Mouse (Mus musculus) heart, embryonic 14.5 days (tissue): Measurements from ENCODE around the gene Phldb2. TPM values are rescaled to one million over a fixed set of nuclear protein-coding genes. Genes with fewer than 3 reads are reported as not detected.

ENCODE experiments used
- ATAC-seq: fragments of 200-750 bp; cut with Nextera tagmentation; 2 replicates; pipeline ENCODE4 v1.8.0; 2017; ENCODE audit warnings: low read depth, moderate TSS enrichment; ENCODE audit not compliant: insufficient number of reproducible peaks, insufficient read depth, low FRiP score
- H3K27ac ChIP-seq, 2 experiments: fragments of 200-500 bp in 1 of 2; fragments of 300-500 bp in 1 of 2; sonication (generic) in 1 of 2; replicated peaks in 1 of 2; 2 replicates each; pipeline ENCODE4 v1.5.1; 2012 to 2014; ENCODE audit warnings: low read depth in 2 of 2, low read length in 2 of 2, control low read depth in 1 of 2, mild to moderate bottlenecking in 1 of 2, mixed read lengths in 1 of 2; ENCODE audit not compliant: control insufficient read depth in 1 of 2, insufficient read depth in 1 of 2
- H3K27me3 ChIP-seq: fragments of 300-500 bp; sonication (generic); 2 replicates; pipeline ENCODE4 v1.6.1; 2014; ENCODE audit warnings: mild to moderate bottlenecking, low read length, control low read depth; ENCODE audit not compliant: control insufficient read depth, insufficient read depth
- H3K36me3 ChIP-seq: fragments of 300-500 bp; sonication (generic); 2 replicates; pipeline ENCODE4 v1.6.1; 2014; ENCODE audit warnings: mild to moderate bottlenecking, control low read depth, low read length, mixed read lengths; ENCODE audit not compliant: control insufficient read depth, insufficient read depth
- H3K4me1 ChIP-seq, 2 experiments: fragments of 200-500 bp in 1 of 2; fragments of 300-500 bp in 1 of 2; sonication (generic) in 1 of 2; 2 replicates each; pipeline ENCODE4 v1.6.1; 2012 to 2014; ENCODE audit warnings: low read length in 2 of 2, control low read depth in 1 of 2, mixed read lengths in 1 of 2; ENCODE audit not compliant: control insufficient read depth in 2 of 2, insufficient read depth in 2 of 2
- H3K4me2 ChIP-seq: fragments of 300-500 bp; sonication (generic); 2 replicates; pipeline ENCODE4 v1.6.1; 2014; ENCODE audit warnings: mild to moderate bottlenecking, low read length
- H3K4me3 ChIP-seq, 2 experiments: fragments of 200-500 bp in 1 of 2; fragments of 300-500 bp in 1 of 2; sonication (generic) in 1 of 2; 2 replicates each; pipeline ENCODE4 v1.5.1; 2012 to 2014; ENCODE audit warnings: low read length in 2 of 2, mild to moderate bottlenecking in 2 of 2, control low read depth in 1 of 2, low read depth in 1 of 2, moderate library complexity in 1 of 2; ENCODE audit not compliant: control insufficient read depth in 1 of 2, insufficient read depth in 1 of 2
- H3K9ac ChIP-seq: fragments of 300-500 bp; sonication (generic); 2 replicates; pipeline ENCODE4 v1.6.1; 2014; ENCODE audit warnings: mild to moderate bottlenecking, low read length
- H3K9me3 ChIP-seq: fragments of 300-500 bp; sonication (generic); 2 replicates; pipeline ENCODE4 v1.6.1; 2016; ENCODE audit warnings: low read length, control low read depth; ENCODE audit not compliant: control insufficient read depth
- WGBS: fragments of 180-500 bp; shearing (Covaris S2); extraction: QIAGEN DNeasy Blood & Tissue Kit; methylation state at CpG from one replicate; pipeline ENCODE4 v1.1.7; 2014; 5-methylcytosine and 5-hydroxymethylcytosine counted together
- polyA plus RNA-seq: library from polyadenylated mRNA; unstranded; fragments of >200 nt; fragmentation: Nextera tagmentation; extraction: Ambion mirVana; gene quantifications from 2 replicates; pipeline ENCODE4 v1.2.1, GENCODE M21; 2014

Phldb2 gene
- polyA plus RNA-seq, 1 experiment from 2014 or later, result 42.9 TPM

DNA sequence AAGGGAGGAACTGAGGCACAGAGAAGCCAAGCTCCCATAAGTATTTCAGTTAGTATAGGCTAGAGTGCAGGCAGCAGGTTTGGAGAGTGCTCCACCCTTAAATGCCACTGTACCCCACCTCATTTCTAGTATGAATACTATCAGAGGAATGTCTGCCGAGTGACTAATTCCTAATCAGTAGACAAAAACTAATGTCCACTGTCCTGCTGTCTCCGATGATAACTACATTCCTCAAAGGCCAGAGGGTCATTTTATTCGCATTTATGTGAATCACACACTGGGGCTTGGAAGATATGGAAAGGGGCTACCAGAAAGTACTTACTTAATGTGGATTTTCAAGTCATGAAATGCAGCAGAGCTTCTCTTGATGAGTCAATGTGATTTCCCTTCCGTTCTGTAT, 104.4 kb downstream of the Phldb2 start:
- no peak overlapping the region for H3K4me3 ChIP-seq
- no peaks in the 10 kb centered on the region for H3K9me3 ChIP-seq
- no peaks in the 10 kb centered on the region for H3K27me3 ChIP-seq
- no peak overlapping the region for H3K27ac ChIP-seq
- WGBS, result 23% methylated on average over 4 of the region's 4 CpGs
- peaks cover 0 to 11% of the 10 kb centered on the region in 2 experiments; a peak in 1 of 4 replicates for H3K4me1 ChIP-seq
- H3K36me3 ChIP-seq, result no peaks in the 10 kb centered on the region
- no peak overlapping the region for H3K4me2 ChIP-seq
- no peak for ATAC-seq
- no peak overlapping the region for H3K9ac ChIP-seq

DNA sequence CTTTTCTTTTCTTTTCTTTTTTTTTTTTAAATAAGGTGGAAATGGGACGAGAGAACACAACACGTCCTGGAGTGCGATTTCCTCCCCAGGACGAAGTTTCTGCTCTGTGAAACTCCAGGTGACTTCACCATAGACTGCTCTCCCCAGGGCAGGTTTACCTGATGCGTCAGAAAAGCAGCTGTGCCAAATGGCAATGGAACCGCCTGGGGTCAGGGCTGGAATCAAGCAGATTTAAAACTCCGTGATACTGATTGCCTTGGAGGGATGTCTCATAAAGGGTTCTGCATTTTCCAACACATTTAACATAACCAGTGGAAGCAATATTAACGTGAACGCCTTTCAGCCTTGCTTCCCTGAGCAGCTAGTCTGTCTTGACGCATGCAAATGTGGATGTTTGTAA, 108.5 kb downstream of the Phldb2 start:
- peak overlapping the region in 1 of 2 experiments; percentile 87; a peak in 2 of 4 replicates for H3K27ac ChIP-seq
- WGBS, result 26% methylated on average over 10 of the region's 10 CpGs
- H3K4me1 ChIP-seq, result peaks cover 7 to 34% of the 10 kb centered on the region in 2 experiments
- peak overlapping the region; percentile 62 for H3K4me3 ChIP-seq
- H3K9ac ChIP-seq, result peak overlapping the region; percentile 89
- peak overlapping the region; percentile 68 for H3K4me2 ChIP-seq
- H3K27me3 ChIP-seq, result no peaks in the 10 kb centered on the region
- no peak for ATAC-seq
- no peaks in the 10 kb centered on the region for H3K9me3 ChIP-seq
- H3K36me3 ChIP-seq, result no peaks in the 10 kb centered on the region

GRCm38 (mm10) chr16:45844049-45844780, 109.2 kb downstream of the Phldb2 start:
- no peaks in the 10 kb centered on the region for H3K9me3 ChIP-seq
- ATAC-seq, result peak; percentile 94
- H3K27me3 ChIP-seq, result no peaks in the 10 kb centered on the region
- 0% methylated on average over 37 of the region's 45 CpGs for WGBS
- H3K9ac ChIP-seq, result peak overlapping the region; percentile 89
- peak overlapping the region; percentile 68 for H3K4me2 ChIP-seq
- H3K4me1 ChIP-seq, result peaks cover 10 to 39% of the 10 kb centered on the region in 2 experiments
- H3K4me3 ChIP-seq, result peak overlapping the region; percentile 62
- peak overlapping the region; percentile 87 to 89 for H3K27ac ChIP-seq
- no peaks in the 10 kb centered on the region for H3K36me3 ChIP-seq

- Histone ChIP-seq H3K4me3 (peak overlapping the region; percentile 62), H3K4me2 (peak overlapping the region; percentile 68), H3K27ac (peak overlapping the region; percentile 87 to 89), H3K36me3 (no peaks in the 10 kb centered on the region), H3K9me3 (no peaks in the 10 kb centered on the region), H3K27me3 (no peaks in the 10 kb centered on the region), H3K4me1 (peaks cover 13 to 43% of the 10 kb centered on the region in 2 experiments), H3K9ac (peak overlapping the region; percentile 89)
- WGBS, result under 1% methylated on average over 16 of the region's 16 CpGs
- no peak for ATAC-seq
Observed at GRCm38 (mm10) chr16:45843351-45843891, 110.0 kb downstream of the Phldb2 start.

DNA sequence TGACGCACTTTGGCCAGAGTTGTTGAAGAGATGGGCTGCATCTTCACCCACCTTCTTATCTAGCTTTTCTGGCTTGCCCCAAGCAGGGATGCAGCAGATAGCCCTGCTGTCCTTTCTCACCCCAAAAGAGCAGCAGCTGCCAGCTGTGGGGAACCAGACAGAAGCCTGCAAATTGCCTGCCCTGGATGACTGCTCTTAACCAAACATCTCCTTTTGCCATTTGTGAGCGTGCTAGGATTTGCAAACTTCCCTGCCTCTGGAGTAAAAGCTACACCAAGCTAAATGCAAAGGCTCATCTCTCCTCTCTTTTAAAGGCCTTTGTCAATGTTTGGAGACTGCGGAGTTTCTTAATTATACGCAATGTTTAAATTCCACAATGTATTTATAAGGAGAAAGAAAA, 111.0 kb downstream of the Phldb2 start:
- peaks cover 13 to 53% of the 10 kb centered on the region in 2 experiments for H3K4me1 ChIP-seq

GRCm38 (mm10) chr16:45841806-45842205, 111.6 kb downstream of the Phldb2 start:
- Histone ChIP-seq H3K27ac (peak overlapping the region; percentile 32 to 87; a peak in 3 of 4 replicates), H3K9me3 (no peaks in the 10 kb centered on the region), H3K27me3 (no peaks in the 10 kb centered on the region), H3K9ac (peak overlapping the region; percentile 89), H3K4me1 (peaks cover 16 to 59% of the 10 kb centered on the region in 2 experiments), H3K36me3 (no peaks in the 10 kb centered on the region), H3K4me3 (peak overlapping the region; percentile 45 to 62; a peak in 3 of 4 replicates), H3K4me2 (peak overlapping the region; percentile 68)
- ATAC-seq, result no peak
- WGBS, result 72% methylated on average over 3 of the region's 3 CpGs

More for the DNA sequence above, 111.0 kb downstream of the Phldb2 start:
- Histone ChIP-seq H3K4me2 (peak overlapping the region; percentile 68), H3K27me3 (no peaks in the 10 kb centered on the region), H3K36me3 (no peaks in the 10 kb centered on the region), H3K9ac (peak overlapping the region; percentile 89), H3K9me3 (no peaks in the 10 kb centered on the region), H3K27ac (peak overlapping the region; percentile 32 to 87; a peak in 3 of 4 replicates), H3K4me3 (peak overlapping the region; percentile 45 to 62)
- 53% methylated on average over 4 of the region's 4 CpGs for WGBS
- ATAC-seq, result no peak

DNA sequence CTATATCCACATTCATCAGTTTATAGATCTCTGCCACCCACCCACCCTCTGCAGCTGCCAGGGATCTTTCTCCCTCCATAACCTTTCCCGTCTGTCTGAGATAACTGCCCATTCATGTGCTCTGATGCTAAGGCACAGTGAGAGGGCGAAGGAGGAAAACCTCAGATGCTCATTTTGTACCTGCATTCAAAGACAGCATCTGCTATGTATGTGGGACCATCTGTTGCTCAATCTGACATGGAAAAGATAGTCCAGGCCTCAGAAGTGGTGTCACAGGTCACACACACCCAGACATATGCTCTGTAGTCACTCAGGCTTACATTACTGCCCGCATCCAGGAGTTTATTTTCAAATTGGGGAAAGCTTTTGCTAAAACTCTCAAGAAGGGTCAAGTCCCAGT, 112.4 kb downstream of the Phldb2 start:
- H3K4me3 ChIP-seq, result no peak overlapping the region
- no peak for ATAC-seq
- no peaks in the 10 kb centered on the region for H3K27me3 ChIP-seq
- no peak overlapping the region for H3K27ac ChIP-seq
- H3K4me2 ChIP-seq, result peak overlapping the region; percentile 68
- H3K9me3 ChIP-seq, result no peaks in the 10 kb centered on the region
- peaks cover 16 to 66% of the 10 kb centered on the region in 2 experiments for H3K4me1 ChIP-seq
- WGBS, result 73% methylated on average over 3 of the region's 3 CpGs
- H3K36me3 ChIP-seq, result no peaks in the 10 kb centered on the region
- peak overlapping the region; percentile 4; the same call in 1 of the 2 replicates for H3K9ac ChIP-seq
